Mouse (Mus musculus) adrenal gland, adult 18-20 months (tissue): ENCODE measurements at regions not wholly inside any gene's neighbourhood (a gene's known extent, or its start where the extent isn't known, plus 50 kb on each side); places are given as distances from the start of the nearest gene placed in this dataset.

Source experiments
- DNase-seq, 2 experiments: peaks; one replicate each; pipeline ENCODE4 v3.0.0; 2021 to 2022; ENCODE audit warnings: low spot score in 2 of 2

DNA sequence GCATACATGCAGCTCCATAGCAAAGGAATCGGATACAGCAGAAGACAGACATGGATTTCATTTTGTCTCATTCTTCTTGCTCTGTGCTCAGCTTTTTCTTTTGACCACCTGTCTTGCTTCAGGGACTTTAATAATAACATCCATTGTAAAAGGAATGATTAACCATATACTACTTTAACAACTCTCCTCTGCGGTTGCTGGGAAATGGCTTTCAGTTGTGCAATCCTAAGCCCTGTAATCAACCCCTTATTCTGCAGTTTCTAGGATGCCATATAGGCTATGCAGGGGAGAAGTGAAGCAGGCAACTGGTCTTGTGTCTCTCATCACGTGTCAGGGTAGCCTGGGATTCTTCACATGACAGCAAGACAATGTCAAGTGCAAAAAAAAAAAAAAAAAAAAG, 135.8 kb upstream of the Igf1 start:
- no peak for DNase-seq

- DNase-seq = no peak
Measured at GRCm38 (mm10) chr10:87732658-87733057, 125.4 kb upstream of the Igf1 start.

DNA sequence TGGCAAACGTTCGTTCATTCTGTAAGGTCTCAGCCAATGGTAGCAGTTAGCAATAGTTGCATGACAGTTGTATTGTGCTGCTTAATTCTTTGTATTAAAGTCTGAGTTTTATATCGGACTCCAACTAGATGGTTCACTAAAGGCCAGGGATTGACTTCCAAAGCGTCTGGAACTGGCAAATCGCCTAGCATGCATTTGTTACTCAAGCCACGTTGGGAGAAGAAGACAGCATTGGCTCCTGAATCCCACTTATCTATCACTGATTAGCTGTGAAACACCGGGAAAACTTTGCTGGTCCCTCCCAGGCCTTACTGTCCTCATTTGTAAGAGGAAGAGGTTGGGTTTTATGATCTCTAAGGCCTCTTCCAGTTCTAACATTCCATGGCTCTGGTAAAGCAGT, 124.8 kb upstream of the Igf1 start:
- no peak for DNase-seq

GRCm38 (mm10) chr10:87740323-87740722, 117.7 kb upstream of the Igf1 start:
- no peak for DNase-seq

- no peak for DNase-seq
Measured at GRCm38 (mm10) chr10:87742766-87743165, 115.3 kb upstream of the Igf1 start.

DNA sequence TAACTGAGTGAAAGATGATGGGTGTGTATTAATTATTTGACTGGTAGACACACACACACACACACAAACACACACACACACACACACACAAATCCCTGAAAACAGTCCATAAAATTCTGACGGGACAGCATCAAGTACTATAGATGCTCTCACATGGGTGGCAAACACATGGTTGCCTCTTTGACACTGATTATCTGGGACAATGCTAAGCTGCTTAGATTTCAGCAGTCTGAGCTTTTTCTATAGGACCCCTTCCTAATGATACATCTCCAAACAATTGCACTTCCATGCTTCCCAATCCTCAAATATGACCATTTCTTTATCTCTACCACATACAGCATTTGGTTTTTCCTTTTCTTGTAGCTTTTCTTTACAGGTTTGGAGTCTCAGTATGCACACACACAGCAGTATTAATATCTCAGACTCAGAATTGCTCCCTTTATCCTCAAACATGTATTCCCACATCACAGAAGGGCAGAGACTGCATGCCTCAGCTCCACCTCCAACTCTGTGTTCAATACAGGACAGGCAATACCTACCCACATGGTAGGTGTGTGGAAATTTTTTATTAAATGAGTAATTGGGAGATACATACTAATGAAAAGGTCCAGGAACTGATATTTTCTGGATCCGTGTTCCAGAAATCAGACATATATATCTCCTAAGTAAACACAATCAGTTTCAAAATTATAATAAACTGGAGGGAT, 110.1 kb upstream of the Igf1 start:
- no peak for DNase-seq

GRCm38 (mm10) chr10:87748631-87749193, 109.4 kb upstream of the Igf1 start:
- no peak for DNase-seq

- no peak for DNase-seq
Measured at GRCm38 (mm10) chr10:87750321-87750720, 107.7 kb upstream of the Igf1 start.

- DNase-seq = no peak
Measured at GRCm38 (mm10) chr10:87750972-87751371, 107.1 kb upstream of the Igf1 start.

- DNase-seq = no peak
Measured at GRCm38 (mm10) chr10:87752117-87752516, 105.9 kb upstream of the Igf1 start.

GRCm38 (mm10) chr10:87753483-87753882, 104.6 kb upstream of the Igf1 start:
- no peak for DNase-seq

GRCm38 (mm10) chr10:87761528-87762030, 96.5 kb upstream of the Igf1 start:
- no peak for DNase-seq

- peak; percentile 34 to 47 for DNase-seq
Measured at GRCm38 (mm10) chr10:87787521-87787920, 70.5 kb upstream of the Igf1 start.

- DNase-seq = no peak
Measured at GRCm38 (mm10) chr10:87792346-87792745, 65.7 kb upstream of the Igf1 start.

DNA sequence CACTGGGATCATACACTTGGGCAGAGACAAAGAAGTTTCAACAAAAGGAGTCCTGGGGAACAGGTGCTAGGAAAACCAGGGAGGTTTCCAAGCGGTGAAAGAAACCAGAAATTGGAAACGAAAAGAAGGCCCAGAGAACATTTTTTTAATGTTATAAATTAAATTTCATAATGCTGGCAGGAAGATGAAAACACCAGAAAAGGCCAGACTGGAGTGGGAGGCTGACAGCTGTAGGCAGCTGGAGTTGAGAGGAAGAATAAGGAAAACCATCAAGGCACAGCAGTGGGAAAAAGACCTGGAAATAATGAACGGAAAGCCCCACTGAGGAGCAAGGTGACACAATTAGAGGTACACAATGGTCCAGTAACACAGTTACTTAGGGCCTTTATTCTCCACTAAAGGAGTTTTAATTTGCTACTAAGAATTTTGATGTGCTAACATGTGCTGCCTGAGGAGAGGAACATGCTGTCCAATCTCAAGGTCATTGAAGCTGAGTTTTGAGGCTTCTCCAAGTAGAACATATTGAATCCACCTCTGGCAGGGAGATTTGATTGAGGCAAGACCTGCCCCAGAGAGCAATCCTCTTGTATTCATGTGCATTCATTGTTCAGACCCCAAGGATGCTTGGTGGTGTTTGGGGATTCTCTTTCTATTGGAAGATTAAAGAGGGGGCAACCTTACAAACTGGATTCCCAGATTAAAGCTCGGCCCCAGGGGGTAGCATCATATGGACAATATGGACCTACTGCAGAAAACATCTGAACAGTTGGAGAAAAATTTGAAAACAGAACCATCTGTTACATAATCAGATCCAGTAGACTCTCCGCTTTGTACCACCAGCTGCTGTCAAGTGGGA, 53.9 kb upstream of the Igf1 start:
- no peak for DNase-seq

- DNase-seq = no peak
Measured at GRCm38 (mm10) chr10:87804792-87805082, 53.3 kb upstream of the Igf1 start.
